In the genomic region with DNA sequence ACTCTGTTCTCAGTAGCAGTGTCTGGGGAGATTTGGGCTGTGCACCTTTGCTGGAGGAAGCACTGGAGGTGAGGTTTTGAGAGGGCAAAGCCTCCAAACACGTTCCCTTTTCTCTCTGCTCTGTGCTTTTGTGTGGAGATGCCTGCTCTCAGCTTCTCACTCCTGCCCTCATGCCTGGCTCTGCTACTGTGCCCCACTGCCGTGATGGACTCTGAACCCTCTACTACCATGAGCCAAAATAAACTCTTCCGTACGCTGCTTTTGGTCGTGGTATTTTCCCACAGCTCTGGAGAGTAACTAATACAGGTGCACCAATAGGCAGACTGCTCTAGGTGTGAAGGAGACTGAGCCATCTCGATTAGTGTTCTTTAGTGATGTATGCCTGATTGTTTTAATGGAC, we compare ENCODE assay signal across 29 mouse cellular contexts. TPM values are rescaled to one million over a fixed set of nuclear protein-coding genes. Genes with fewer than 3 reads are reported as not detected.
"Had no signal": no experiment of that assay in that cellular context is flagged by ENCODE, and none has a peak within 500 bp of the region (broad histone marks: within the 10 kb centered on the region; RNA-seq: fewer than 3 reads in every experiment).

No protein-coding gene starts in this region.

- H3K9ac ChIP-seq: limb, embryonic 12.5 days; limb, embryonic 13.5 days; limb, embryonic 15.5 days; liver, embryonic 12.5 days; liver, embryonic 13.5 days; liver, embryonic 14.5 days; liver, embryonic 15.5 days; liver, postnatal 0 days; lung, embryonic 14.5 days; lung, embryonic 15.5 days; midbrain, embryonic 12.5 days; midbrain, embryonic 13.5 days; midbrain, embryonic 15.5 days; neural tube, embryonic 12.5 days had no signal

- DNase-seq: left cerebral cortex, postnatal 4 days; liver, embryonic 13.5 days; liver, postnatal 0 days; lung, adult 18-20 months; lung, adult 2 months; lung, embryonic 14.5 days; lung, postnatal 10 days; lung, postnatal 14 days; lung, postnatal 36 days; lung, postnatal 4 days; midbrain, embryonic 14.5 days had no signal

- H3K4me1 ChIP-seq: limb, embryonic 10.5 days; limb, embryonic 12.5 days; limb, embryonic 13.5 days; limb, embryonic 15.5 days; lung, embryonic 15.5 days; midbrain, embryonic 10.5 days; midbrain, embryonic 12.5 days; midbrain, embryonic 13.5 days; midbrain, embryonic 15.5 days; neural tube, embryonic 12.5 days had no signal

- H3K36me3 ChIP-seq: limb, embryonic 10.5 days; limb, embryonic 12.5 days; limb, embryonic 13.5 days; limb, embryonic 15.5 days; liver, embryonic 12.5 days; liver, embryonic 13.5 days; liver, embryonic 15.5 days; lung, embryonic 15.5 days; midbrain, embryonic 10.5 days; midbrain, embryonic 12.5 days; midbrain, embryonic 13.5 days; midbrain, embryonic 15.5 days; neural tube, embryonic 12.5 days had no signal

- H3K27me3 ChIP-seq: limb, embryonic 12.5 days; limb, embryonic 13.5 days; limb, embryonic 15.5 days; liver, embryonic 12.5 days; liver, embryonic 13.5 days; liver, embryonic 15.5 days; lung, embryonic 15.5 days; midbrain, embryonic 12.5 days; midbrain, embryonic 13.5 days; midbrain, embryonic 15.5 days; neural tube, embryonic 12.5 days had no signal

- H3K4me3 ChIP-seq: left cerebral cortex, adult 2 months; limb, embryonic 10.5 days; limb, embryonic 12.5 days; limb, embryonic 13.5 days; limb, embryonic 15.5 days; liver, embryonic 12.5 days; liver, embryonic 13.5 days; liver, embryonic 15.5 days; lung, embryonic 15.5 days; megakaryocyte, embryonic 14.5 days; midbrain, embryonic 10.5 days; midbrain, embryonic 12.5 days; midbrain, embryonic 13.5 days; midbrain, embryonic 15.5 days; myocyte; neural tube, embryonic 12.5 days had no signal

- H3K27ac ChIP-seq: left cerebral cortex, adult 2 months; limb, embryonic 10.5 days; limb, embryonic 12.5 days; limb, embryonic 13.5 days; limb, embryonic 15.5 days; liver, embryonic 12.5 days; liver, embryonic 13.5 days; liver, embryonic 14.5 days; liver, embryonic 15.5 days; lung, embryonic 15.5 days; macrophage; midbrain, embryonic 10.5 days; midbrain, embryonic 12.5 days; midbrain, embryonic 13.5 days; midbrain, embryonic 15.5 days; neural tube, embryonic 12.5 days had no signal

RNA-seq across cellular contexts. Expression of a gene that starts 16.3 kb away (rescaled TPM):
- total RNA-seq: megakaryocyte-erythroid progenitor cell, adult 5-6 weeks had no signal
